Mouse (Mus musculus) hindbrain, embryonic 12.5 days (tissue): ENCODE measurements around the gene Senp8. TPM values are rescaled to one million over a fixed set of nuclear protein-coding genes. Genes with fewer than 3 reads are reported as not detected.
A peak's percentile ranks its signal among the peaks of the same experiment; 100 is the strongest.
"Not testable (repeated sequence)": the region's sequence is repeated elsewhere in the genome, so short reads cannot be mapped to it uniquely, and the experiment has no call there.

Source experiments
- ATAC-seq: fragments of 200-750 bp; cut with Nextera tagmentation; 2 replicates; pipeline ENCODE4 v1.8.0; 2017; ENCODE audit warnings: moderate TSS enrichment; ENCODE audit not compliant: low FRiP score
- H3K27ac ChIP-seq: fragments of 300-500 bp; sonication (generic); 2 replicates; pipeline ENCODE4 v1.5.1; 2016; ENCODE audit warnings: mild to moderate bottlenecking
- H3K27me3 ChIP-seq: fragments of 300-500 bp; sonication (generic); 2 replicates; pipeline ENCODE4 v1.6.1; 2016; ENCODE audit warnings: mild to moderate bottlenecking
- H3K36me3 ChIP-seq: fragments of 300-500 bp; sonication (generic); 2 replicates; pipeline ENCODE4 v1.6.1; 2016; ENCODE audit warnings: mild to moderate bottlenecking
- H3K4me1 ChIP-seq: fragments of 300-500 bp; sonication (generic); 2 replicates; pipeline ENCODE4 v1.6.1; 2016
- H3K4me2 ChIP-seq: fragments of 300-500 bp; sonication (generic); replicated peaks from 2 replicates; pipeline ENCODE4 v1.6.1; 2016; ENCODE audit warnings: mild to moderate bottlenecking
- H3K4me3 ChIP-seq: fragments of 300-500 bp; sonication (generic); 2 replicates; pipeline ENCODE4 v1.5.1; 2016; ENCODE audit warnings: mild to moderate bottlenecking
- H3K9ac ChIP-seq: fragments of 300-500 bp; sonication (generic); 2 replicates; pipeline ENCODE4 v1.6.1; 2016; ENCODE audit warnings: mild to moderate bottlenecking, moderate library complexity
- H3K9me3 ChIP-seq: fragments of 300-500 bp; sonication (generic); replicated peaks from 2 replicates; pipeline ENCODE4 v1.6.1; 2016; ENCODE audit warnings: mild to moderate bottlenecking
- WGBS: fragments of 180-500 bp; shearing (Covaris S2); methylation state at CpG from one replicate; pipeline ENCODE4 v1.1.7; 2016; 5-methylcytosine and 5-hydroxymethylcytosine counted together
- polyA plus RNA-seq: library from polyadenylated mRNA; unstranded; fragments of >200 nt; fragmentation: Nextera tagmentation; extraction: Ambion mirVana; gene quantifications from 2 replicates; pipeline ENCODE4 v1.2.1, GENCODE M21; 2016

Senp8 gene
- polyA plus RNA-seq: 14.8 and 16.1 TPM in 2 replicates

GRCm38 (mm10) chr9:59750267-59751065 lies at the start of gene Senp8, which contains the start of gene Myo9a:
TSS of gene Senp8 (minus strand) at chr9:59750710.
TSS of gene Myo9a (plus strand) at chr9:59750896.
- Histone ChIP-seq H3K4me3 (peak within 1 kb of the TSS; percentile 68), H3K9me3 (no peaks in the 10 kb centered on the region), H3K4me2 (peak within 1 kb of the TSS; percentile 82), H3K27ac (peak within 1 kb of the TSS; percentile 91), H3K9ac (peak within 1 kb of the TSS; percentile 85), H3K4me1 (peaks cover 12% of the 10 kb centered on the region), H3K36me3 (no peaks in the 10 kb centered on the region), H3K27me3 (no peaks in the 10 kb centered on the region)
- under 1% methylated on average over 53 of the region's 59 CpGs for WGBS
- ATAC-seq: peak; percentile 96

GRCm38 (mm10) chr9:59766966-59767461 lies 16.5 kb upstream of the Senp8 start:
- H3K27me3 ChIP-seq, H3K4me3 ChIP-seq, H3K4me1 ChIP-seq, H3K9ac ChIP-seq, H3K36me3 ChIP-seq, H3K4me2 ChIP-seq, ATAC-seq, H3K27ac ChIP-seq, H3K9me3 ChIP-seq: not testable (repeated sequence)
- 90% methylated on average over 12 of the region's 13 CpGs for WGBS

- H3K36me3 ChIP-seq: no peaks in the 10 kb centered on the region
- no peak overlapping the region for H3K4me2 ChIP-seq
- no peaks in the 10 kb centered on the region for H3K27me3 ChIP-seq
- no peak overlapping the region for H3K27ac ChIP-seq
- ATAC-seq: no peak
- H3K9ac ChIP-seq: no peak overlapping the region
- 82% methylated on average over 3 of the region's 3 CpGs for WGBS
- H3K4me1 ChIP-seq: no peaks in the 10 kb centered on the region
- H3K4me3 ChIP-seq: no peak overlapping the region
- no peaks in the 10 kb centered on the region for H3K9me3 ChIP-seq
These were observed 10.0 kb upstream of the Senp8 start for GRCm38 (mm10) chr9:59760515-59760914.

- 100% methylated on average over 3 of the region's 3 CpGs for WGBS
These were observed 6.5 kb upstream of the Senp8 start for GRCm38 (mm10) chr9:59757016-59757415.

GRCm38 (mm10) chr9:59755199-59755598 lies 4.7 kb upstream of the Senp8 start:
- H3K4me1 ChIP-seq: peaks cover 5% of the 10 kb centered on the region
- no peak overlapping the region for H3K4me2 ChIP-seq
- ATAC-seq: no peak
- H3K9ac ChIP-seq: no peak overlapping the region
- no peaks in the 10 kb centered on the region for H3K27me3 ChIP-seq
- no peaks in the 10 kb centered on the region for H3K9me3 ChIP-seq
- WGBS: 66% methylated on average over 2 of the region's 2 CpGs
- no peak overlapping the region for H3K4me3 ChIP-seq
- no peaks in the 10 kb centered on the region for H3K36me3 ChIP-seq
- no peak overlapping the region for H3K27ac ChIP-seq

More at GRCm38 (mm10) chr9:59757016-59757415, 6.5 kb upstream of the Senp8 start:
- not testable (repeated sequence) for ATAC-seq, H3K36me3 ChIP-seq, H3K9me3 ChIP-seq, H3K27me3 ChIP-seq, H3K4me2 ChIP-seq, H3K4me3 ChIP-seq, H3K9ac ChIP-seq, H3K4me1 ChIP-seq, H3K27ac ChIP-seq

GRCm38 (mm10) chr9:59751966-59752365 lies 1.5 kb upstream of the Senp8 start:
- H3K4me2 ChIP-seq: peak overlapping the region; percentile 82
- no peaks in the 10 kb centered on the region for H3K9me3 ChIP-seq
- ATAC-seq: no peak
- H3K4me1 ChIP-seq: peaks cover 12% of the 10 kb centered on the region
- H3K4me3 ChIP-seq: peak overlapping the region; percentile 68
- 11% methylated on average over 2 of the region's 2 CpGs for WGBS
- H3K36me3 ChIP-seq: no peaks in the 10 kb centered on the region
- peak overlapping the region; percentile 91; the same call in 1 of the 2 replicates for H3K27ac ChIP-seq
- peak overlapping the region; percentile 85 for H3K9ac ChIP-seq
- H3K27me3 ChIP-seq: no peaks in the 10 kb centered on the region

GRCm38 (mm10) chr9:59751066-59751581 lies 614 bp upstream of the Senp8 start:
- Histone ChIP-seq H3K4me3 (peak overlapping the region; percentile 68), H3K4me2 (peak overlapping the region; percentile 82), H3K27me3 (no peaks in the 10 kb centered on the region), H3K4me1 (peaks cover 12% of the 10 kb centered on the region), H3K36me3 (no peaks in the 10 kb centered on the region), H3K9me3 (no peaks in the 10 kb centered on the region), H3K27ac (peak overlapping the region; percentile 91), H3K9ac (peak overlapping the region; percentile 85)
- under 1% methylated on average over 27 of the region's 49 CpGs for WGBS
- peak; percentile 93 for ATAC-seq

GRCm38 (mm10) chr9:59749581-59750265 lies 787 bp downstream of the Senp8 start:
- Histone ChIP-seq H3K4me2 (peak overlapping the region; percentile 82), H3K27ac (peak overlapping the region; percentile 89; the same call in 1 of the 2 replicates), H3K4me1 (peaks cover 12% of the 10 kb centered on the region), H3K27me3 (no peaks in the 10 kb centered on the region), H3K9ac (peak overlapping the region; percentile 77), H3K9me3 (no peaks in the 10 kb centered on the region), H3K36me3 (no peaks in the 10 kb centered on the region), H3K4me3 (peak overlapping the region; percentile 68)
- 0 out of 2 replicates have a peak, but pooled peaks have one; percentile 1 for ATAC-seq
- 37% methylated on average over 12 of the region's 12 CpGs for WGBS

- Histone ChIP-seq H3K4me3 (no peak overlapping the region), H3K4me1 (peaks cover 12% of the 10 kb centered on the region), H3K27me3 (no peaks in the 10 kb centered on the region), H3K27ac (no peak overlapping the region), H3K4me2 (no peak overlapping the region), H3K9me3 (no peaks in the 10 kb centered on the region), H3K9ac (no peak overlapping the region), H3K36me3 (no peaks in the 10 kb centered on the region)
- WGBS: 89% methylated on average over 11 of the region's 11 CpGs
- ATAC-seq: no peak
These were observed 1.5 kb downstream of the Senp8 start for GRCm38 (mm10) chr9:59748969-59749368.

- Histone ChIP-seq H3K4me3 (no peak overlapping the region), H3K27me3 (no peaks in the 10 kb centered on the region), H3K4me2 (no peak overlapping the region), H3K9ac (no peak overlapping the region), H3K9me3 (no peaks in the 10 kb centered on the region), H3K36me3 (no peaks in the 10 kb centered on the region), H3K4me1 (peaks cover 12% of the 10 kb centered on the region), H3K27ac (no peak overlapping the region)
- whole genome bisulfite sequencing: 89% methylated on average over 2 of the region's 2 CpGs
- ATAC-seq: no peak
These were observed 2.1 kb downstream of the Senp8 start for GRCm38 (mm10) chr9:59748387-59748786.

GRCm38 (mm10) chr9:59743903-59744302 lies 6.6 kb downstream of the Senp8 start:
- no peaks in the 10 kb centered on the region for H3K9me3 ChIP-seq
- no peaks in the 10 kb centered on the region for H3K27me3 ChIP-seq
- no peak overlapping the region for H3K4me2 ChIP-seq
- no peak overlapping the region for H3K4me3 ChIP-seq
- 97% methylated on average over 3 of the region's 3 CpGs for WGBS
- H3K9ac ChIP-seq: no peak overlapping the region
- H3K27ac ChIP-seq: no peak overlapping the region
- no peaks in the 10 kb centered on the region for H3K36me3 ChIP-seq
- ATAC-seq: no peak
- H3K4me1 ChIP-seq: no peaks in the 10 kb centered on the region

- H3K4me3 ChIP-seq: no peak overlapping the region
- no peaks in the 10 kb centered on the region for H3K27me3 ChIP-seq
- no peak for ATAC-seq
- no peaks in the 10 kb centered on the region for H3K9me3 ChIP-seq
- H3K4me1 ChIP-seq: no peaks in the 10 kb centered on the region
- no peak overlapping the region for H3K27ac ChIP-seq
- H3K36me3 ChIP-seq: peaks cover 7% of the 10 kb centered on the region; the same call in 1 of the 2 replicates
- H3K4me2 ChIP-seq: no peak overlapping the region
- 92% methylated on average over 2 of the region's 2 CpGs for WGBS
- H3K9ac ChIP-seq: no peak overlapping the region
These were observed 9.9 kb downstream of the Senp8 start for GRCm38 (mm10) chr9:59740593-59740992.
